Mouse (Mus musculus): ENCODE data around the gene Cyp1a2. TPM values are rescaled to one million over a fixed set of nuclear protein-coding genes. Genes with fewer than 3 reads are reported as not detected.

Gene Cyp1a2
- polyA plus RNA-seq, 1 experiment from 2014 or later, result not detected

DNA sequence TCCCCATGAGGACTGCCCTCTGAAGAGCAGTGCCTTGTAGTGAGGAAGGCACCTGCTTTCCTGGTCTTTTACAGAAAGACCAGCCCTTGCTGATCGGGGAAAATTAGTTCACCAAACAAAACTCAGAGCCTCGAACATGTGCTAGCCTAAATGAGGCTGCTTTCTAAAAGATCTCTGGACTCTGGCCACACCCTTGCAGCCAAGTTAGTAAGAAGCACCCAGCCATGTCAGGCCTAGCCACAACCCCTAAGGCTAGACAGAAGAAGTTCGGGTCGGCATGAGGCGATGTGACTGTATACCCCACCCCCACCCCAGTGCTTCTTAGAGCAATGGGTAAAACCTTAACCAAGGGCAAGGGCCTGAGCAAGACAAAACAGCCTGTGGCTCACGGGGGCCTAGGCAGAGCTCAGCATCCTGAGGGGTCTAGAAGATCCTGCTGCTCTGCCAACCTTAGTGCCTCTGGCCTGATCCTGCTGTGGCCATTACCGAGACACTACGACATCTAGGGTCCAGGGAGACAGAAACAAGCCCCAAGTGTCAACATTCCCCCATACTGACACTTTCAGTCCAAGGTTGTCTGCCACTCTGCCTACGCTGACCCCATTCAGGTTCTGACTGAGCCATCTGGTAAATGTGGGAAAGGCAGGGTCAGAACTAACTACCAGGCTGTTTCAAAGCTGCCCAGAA, 40.2 kb downstream of the Cyp1a2 start:
- Histone ChIP-seq H3K4me2 (peak overlapping the region; percentile 94), H3K27ac (replicated peaks) (no peak overlapping the region), H3K4me1 (replicated peaks) (peaks cover 63% of the 10 kb centered on the region), H3K36me3 (peaks cover 10% of the 10 kb centered on the region), H3K9ac (peak overlapping the region; percentile 100), H3K9me3 (no peaks in the 10 kb centered on the region), H3K27me3 (no peaks in the 10 kb centered on the region), H3K4me3 (peak overlapping the region; percentile 98)
- ATAC-seq (ENCODE audit: low read depth), result no peak
- WGBS, result 75% methylated on average over 9 of the region's 9 CpGs

DNA sequence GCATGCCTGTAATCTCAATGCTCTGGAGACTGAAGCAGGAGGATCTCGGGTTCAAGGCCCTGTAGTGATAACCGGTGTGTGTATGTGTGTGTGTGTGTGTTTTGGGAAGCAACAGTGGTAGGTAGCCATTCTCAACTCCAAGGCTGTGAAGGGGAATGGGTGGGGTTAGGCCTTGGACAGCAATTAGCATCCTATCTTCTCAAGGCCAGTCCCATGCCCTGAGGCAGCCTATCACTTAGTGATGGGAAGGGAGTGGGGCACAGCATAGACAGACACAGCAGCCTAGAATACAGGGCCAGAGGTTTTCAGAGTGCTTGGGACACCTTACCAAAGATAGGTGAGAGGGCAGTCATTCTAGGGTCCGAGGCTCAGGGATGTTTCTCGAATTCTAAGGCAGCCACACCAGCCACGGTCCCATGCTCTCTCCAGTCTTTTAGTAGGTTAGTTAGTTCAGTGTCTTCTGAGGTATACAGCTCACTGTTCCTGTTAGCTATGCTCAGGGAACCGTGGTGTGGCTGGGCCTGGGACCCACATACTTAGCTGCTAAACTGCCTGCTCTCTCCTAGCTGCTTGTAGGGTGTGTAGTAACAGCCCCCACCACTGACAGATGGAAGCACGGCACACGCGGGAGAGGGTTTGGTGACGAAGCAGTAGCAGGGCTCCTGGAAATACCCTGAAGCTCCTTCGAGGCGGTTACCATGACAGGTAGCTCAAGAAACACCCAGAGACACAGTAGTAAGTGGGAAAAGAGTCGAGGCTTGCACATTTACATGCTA, 41.5 kb downstream of the Cyp1a2 start:
- Histone ChIP-seq H3K36me3 (peaks cover 10% of the 10 kb centered on the region), H3K27ac (replicated peaks) (no peak overlapping the region), H3K9ac (no peak overlapping the region), H3K27me3 (no peaks in the 10 kb centered on the region), H3K4me2 (0 out of 2 replicates have a peak overlapping the region, but pooled peaks have one; percentile 42), H3K4me1 (replicated peaks) (peaks cover 76% of the 10 kb centered on the region), H3K4me3 (no peak overlapping the region), H3K9me3 (no peaks in the 10 kb centered on the region)
- 86% methylated on average over 13 of the region's 13 CpGs for WGBS
- no peak for ATAC-seq (ENCODE audit: low read depth)

DNA sequence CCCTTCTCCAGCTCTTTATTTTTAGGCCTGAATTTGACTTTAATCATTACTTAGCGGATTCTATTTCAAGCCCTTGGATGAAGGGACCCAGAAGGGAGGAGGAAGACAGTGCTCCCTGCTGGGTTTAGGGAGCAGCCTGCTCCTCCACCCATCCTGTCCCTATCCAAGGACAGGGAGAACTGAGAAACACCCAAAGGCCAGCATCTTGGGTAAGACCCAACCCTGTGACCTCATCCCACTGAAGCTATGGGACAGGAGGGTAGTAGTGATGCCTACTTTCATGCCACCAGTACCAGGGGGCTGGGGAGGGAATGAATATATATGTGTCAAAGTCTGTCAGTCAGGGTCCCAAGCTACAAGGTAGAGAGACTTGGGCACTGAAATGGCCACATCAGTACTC, 42.5 kb downstream of the Cyp1a2 start:
- ATAC-seq (ENCODE audit: low read depth), result no peak
- Histone ChIP-seq H3K4me3 (no peak overlapping the region), H3K27me3 (no peaks in the 10 kb centered on the region), H3K4me2 (peak overlapping the region; percentile 42), H3K27ac (replicated peaks) (peak overlapping the region; percentile 33; the same call in 1 of the 2 replicates), H3K36me3 (peaks cover 10% of the 10 kb centered on the region), H3K9ac (peak overlapping the region; percentile 62; the same call in 1 of the 2 replicates), H3K4me1 (replicated peaks) (peaks cover 78% of the 10 kb centered on the region), H3K9me3 (no peaks in the 10 kb centered on the region)
- 65% methylated on average over 1 of the region's 1 CpGs for WGBS

DNA sequence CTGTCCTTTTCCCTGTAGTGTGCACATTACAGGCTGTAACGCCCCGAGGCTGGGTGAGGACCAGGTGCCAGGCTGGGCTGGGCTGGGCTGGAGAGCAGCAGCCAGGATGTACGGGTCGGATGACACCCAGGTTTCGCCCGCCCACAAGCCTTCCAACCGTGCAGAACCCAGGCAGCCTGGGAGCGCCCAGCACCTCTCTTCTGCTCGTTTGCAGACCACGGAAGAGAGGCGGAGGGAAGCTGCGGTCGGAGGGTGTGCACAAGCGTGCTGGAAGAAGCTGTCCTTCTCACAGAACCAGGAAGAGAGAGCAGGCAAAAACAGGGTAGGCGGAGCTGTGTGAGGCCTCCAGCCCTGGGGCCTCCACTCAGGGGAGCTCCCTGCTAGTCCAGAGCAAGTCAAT, 43.1 kb downstream of the Cyp1a2 start:
- H3K4me3 ChIP-seq, result no peak overlapping the region
- peak overlapping the region; percentile 62 for H3K9ac ChIP-seq
- H3K4me1 ChIP-seq (replicated peaks), result peaks cover 78% of the 10 kb centered on the region
- H3K27me3 ChIP-seq, result no peaks in the 10 kb centered on the region
- WGBS, result 32% methylated on average over 15 of the region's 15 CpGs
- no peak for ATAC-seq (ENCODE audit: low read depth)
- no peaks in the 10 kb centered on the region for H3K9me3 ChIP-seq
- peak overlapping the region; percentile 42 for H3K4me2 ChIP-seq
- H3K27ac ChIP-seq (replicated peaks), result peak overlapping the region; percentile 57
- H3K36me3 ChIP-seq, result peaks cover 10% of the 10 kb centered on the region

DNA sequence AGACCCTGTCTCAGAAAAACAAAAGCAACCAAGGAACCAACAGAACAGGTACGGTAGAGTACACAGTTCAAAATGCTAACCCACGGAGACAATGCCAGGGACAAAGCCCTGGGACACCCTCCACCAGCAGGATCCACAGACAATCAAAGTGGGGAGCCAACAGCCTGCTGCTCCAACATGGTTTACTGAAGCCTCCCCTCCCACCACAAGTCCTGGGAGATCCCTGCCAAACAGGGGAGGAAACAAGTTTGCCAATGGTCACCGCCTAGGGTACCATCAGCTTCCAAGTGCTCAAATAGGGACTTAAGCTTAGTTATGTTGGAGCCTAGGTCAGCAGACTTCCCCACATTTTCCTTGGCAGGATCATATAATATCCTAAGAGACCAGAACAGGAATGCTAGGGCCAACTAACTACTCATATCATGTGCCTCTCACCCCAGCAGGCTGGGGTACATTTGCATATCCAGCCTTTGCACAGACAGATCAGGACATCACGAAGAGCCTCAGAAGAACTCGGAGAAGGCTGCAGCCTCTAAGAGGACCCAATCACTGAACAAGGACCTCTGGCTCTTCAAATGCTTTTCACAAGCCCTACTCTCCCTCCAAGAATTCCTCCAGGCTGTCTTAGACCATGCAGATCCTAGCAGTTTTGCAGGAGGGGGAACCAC, 43.7 kb downstream of the Cyp1a2 start:
- 72% methylated on average over 5 of the region's 5 CpGs for WGBS

DNA sequence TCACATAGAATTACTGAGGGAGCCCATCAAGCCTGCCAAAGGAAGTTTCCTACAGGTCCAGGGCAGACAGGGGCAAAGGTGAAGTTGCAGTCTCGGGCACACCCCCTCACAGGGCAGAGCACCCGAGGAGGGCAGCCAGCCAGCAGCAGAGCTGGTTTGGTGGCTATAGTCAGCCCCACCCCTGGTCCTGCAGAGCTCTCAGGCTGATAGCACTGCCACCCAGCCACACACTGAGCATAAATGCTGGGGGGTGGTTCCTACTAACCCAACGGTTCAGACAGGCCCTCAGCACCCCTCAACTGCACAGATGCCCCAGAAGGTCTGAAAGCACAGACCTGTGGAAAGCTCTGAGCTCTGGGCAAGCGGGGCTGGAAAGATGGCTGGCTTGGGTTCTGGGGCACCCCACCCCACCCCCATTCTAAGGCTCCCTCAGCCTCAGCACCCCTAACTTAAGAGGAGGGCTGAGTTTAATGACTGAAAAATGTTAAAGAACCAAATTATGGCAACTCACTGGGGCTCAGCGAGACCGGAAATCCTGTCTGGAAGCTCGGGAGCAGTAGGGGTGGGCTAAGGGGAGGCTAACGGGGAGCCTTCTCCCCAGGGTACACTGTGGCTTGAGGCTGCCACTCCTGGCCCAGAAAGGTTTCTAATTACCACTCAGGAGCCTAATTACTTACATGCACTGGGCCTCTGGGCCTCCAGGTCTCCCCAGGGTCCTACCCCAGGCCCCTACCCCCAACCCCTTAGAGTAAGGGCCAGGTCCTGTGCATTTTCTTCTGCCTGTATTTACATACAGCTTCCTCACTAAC, 44.6 kb downstream of the Cyp1a2 start:
- WGBS, result 40% methylated on average over 8 of the region's 8 CpGs
- H3K27ac ChIP-seq (replicated peaks), result peak overlapping the region; percentile 30
- peaks cover 10% of the 10 kb centered on the region for H3K36me3 ChIP-seq
- H3K9ac ChIP-seq, result peak overlapping the region; percentile 62
- H3K4me1 ChIP-seq (replicated peaks), result peaks cover 79% of the 10 kb centered on the region
- 0 out of 2 replicates have a peak, but pooled peaks have one; percentile 5 for ATAC-seq (ENCODE audit: low read depth)
- H3K27me3 ChIP-seq, result no peaks in the 10 kb centered on the region
- no peak overlapping the region for H3K4me3 ChIP-seq
- H3K9me3 ChIP-seq, result no peaks in the 10 kb centered on the region
- peak overlapping the region; percentile 42 for H3K4me2 ChIP-seq

More for the DNA sequence above, 43.7 kb downstream of the Cyp1a2 start:
- H3K4me3 ChIP-seq, result no peak overlapping the region
- no peaks in the 10 kb centered on the region for H3K27me3 ChIP-seq
- no peak for ATAC-seq (ENCODE audit: low read depth)
- no peaks in the 10 kb centered on the region for H3K9me3 ChIP-seq
- H3K9ac ChIP-seq, result peak overlapping the region; percentile 62
- H3K27ac ChIP-seq (replicated peaks), result peak overlapping the region; percentile 57; the same call in 1 of the 2 replicates
- H3K4me2 ChIP-seq, result peak overlapping the region; percentile 42
- H3K36me3 ChIP-seq, result peaks cover 10% of the 10 kb centered on the region
- H3K4me1 ChIP-seq (replicated peaks), result peaks cover 78% of the 10 kb centered on the region

DNA sequence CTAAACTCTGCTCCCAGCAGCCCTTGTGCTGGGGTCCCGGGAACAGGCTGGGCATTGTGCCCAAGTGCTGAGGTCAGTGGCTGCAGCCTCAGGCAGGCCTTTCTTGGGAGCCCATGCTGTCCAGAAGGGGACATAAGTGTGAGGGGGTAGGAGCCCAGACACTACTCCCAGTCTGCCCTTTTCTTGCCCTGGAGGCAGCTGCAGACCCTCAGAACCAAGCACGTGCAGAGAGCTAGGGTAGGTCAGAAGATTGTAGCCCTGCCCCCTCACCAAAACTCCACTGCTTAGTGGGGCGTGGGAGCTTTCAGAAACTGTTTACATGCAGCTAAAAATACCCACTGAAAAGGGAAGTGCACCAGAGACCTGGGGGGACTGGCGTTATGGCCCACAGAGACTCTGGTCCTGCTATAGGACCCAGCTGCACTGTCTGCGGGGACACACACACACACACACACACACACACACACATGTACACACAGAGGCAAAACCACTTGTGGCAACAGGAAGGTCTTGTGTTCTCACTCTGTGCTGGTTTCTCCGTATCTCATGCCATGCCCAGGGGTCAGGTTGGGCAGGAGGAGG, 45.7 kb downstream of the Cyp1a2 start:
- no peaks in the 10 kb centered on the region for H3K27me3 ChIP-seq
- 0 out of 2 replicates have a peak, but pooled peaks have one; percentile 33 for ATAC-seq (ENCODE audit: low read depth)
- H3K4me1 ChIP-seq (replicated peaks), result peaks cover 73% of the 10 kb centered on the region
- peaks cover 10% of the 10 kb centered on the region for H3K36me3 ChIP-seq
- H3K4me2 ChIP-seq, result peak overlapping the region; percentile 42
- no peaks in the 10 kb centered on the region for H3K9me3 ChIP-seq
- H3K4me3 ChIP-seq, result no peak overlapping the region
- H3K9ac ChIP-seq, result peak overlapping the region; percentile 62
- peak overlapping the region; percentile 30 for H3K27ac ChIP-seq (replicated peaks)
- WGBS, result 59% methylated on average over 6 of the region's 6 CpGs

DNA sequence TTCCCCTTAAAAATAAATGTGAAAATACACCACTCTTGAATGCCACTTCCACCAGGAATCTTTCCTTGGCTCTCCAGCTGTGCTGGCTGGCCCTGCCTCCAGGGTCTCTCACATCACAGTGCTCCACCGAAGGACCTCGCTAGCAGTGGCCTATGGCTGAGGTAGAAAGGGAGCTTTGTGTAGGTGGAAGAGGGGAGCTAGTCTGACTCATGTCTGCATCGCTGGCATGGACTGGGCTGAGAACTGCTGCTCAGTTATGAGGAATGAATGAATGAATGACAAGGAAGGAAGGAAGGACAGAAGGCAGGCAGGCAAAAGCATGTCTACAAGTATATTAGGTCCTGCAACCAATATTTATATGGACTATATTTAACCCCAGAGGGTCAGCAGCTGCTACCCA, 46.2 kb downstream of the Cyp1a2 start:
- H3K4me1 ChIP-seq (replicated peaks), result peaks cover 68% of the 10 kb centered on the region
- H3K9ac ChIP-seq, result 0 out of 2 replicates have a peak overlapping the region, but pooled peaks have one; percentile 62
- no peaks in the 10 kb centered on the region for H3K9me3 ChIP-seq
- H3K27me3 ChIP-seq, result no peaks in the 10 kb centered on the region
- H3K4me2 ChIP-seq, result peak overlapping the region; percentile 42; the same call in 1 of the 2 replicates
- H3K4me3 ChIP-seq, result no peak overlapping the region
- peaks cover 12% of the 10 kb centered on the region for H3K36me3 ChIP-seq
- peak overlapping the region; percentile 30 for H3K27ac ChIP-seq (replicated peaks)
- 61% methylated on average over 3 of the region's 3 CpGs for WGBS
- no peak for ATAC-seq (ENCODE audit: low read depth)

DNA sequence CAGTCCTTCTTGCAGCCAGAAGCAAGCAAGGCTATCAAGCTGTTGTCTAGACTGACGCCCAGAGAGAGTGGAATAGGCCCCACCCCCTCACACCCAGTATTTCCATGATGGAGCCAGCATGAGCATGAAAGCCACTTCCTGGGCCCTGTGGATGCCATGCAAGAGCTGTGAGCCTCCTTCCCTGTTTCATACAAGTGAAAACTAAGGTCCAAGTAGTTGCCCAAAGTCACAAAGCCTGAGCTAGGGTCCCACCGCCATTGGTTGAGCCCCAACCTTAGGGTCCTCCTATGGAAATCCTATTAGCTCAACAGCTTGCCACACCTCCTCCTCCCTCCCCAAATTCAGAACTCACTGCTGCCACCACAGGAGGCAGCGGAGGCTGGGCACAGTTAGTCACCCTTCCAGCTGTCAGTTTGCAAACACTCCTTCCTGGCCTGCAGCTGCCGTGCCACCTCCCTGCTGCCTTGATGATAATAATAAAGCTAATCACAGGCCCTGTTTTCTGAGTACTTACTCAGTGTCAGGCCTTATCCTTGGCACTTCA, 50.0 kb downstream of the Cyp1a2 start:
- H3K9ac ChIP-seq, result no peak overlapping the region
- H3K27ac ChIP-seq (replicated peaks), result no peak overlapping the region
- no peak for ATAC-seq (ENCODE audit: low read depth)
- peaks cover 31% of the 10 kb centered on the region for H3K4me1 ChIP-seq (replicated peaks)
- 52% methylated on average over 4 of the region's 4 CpGs for WGBS
- no peaks in the 10 kb centered on the region for H3K27me3 ChIP-seq
- H3K4me2 ChIP-seq, result no peak overlapping the region
- H3K4me3 ChIP-seq, result no peak overlapping the region
- H3K9me3 ChIP-seq, result no peaks in the 10 kb centered on the region
- peaks cover 38% of the 10 kb centered on the region for H3K36me3 ChIP-seq

DNA sequence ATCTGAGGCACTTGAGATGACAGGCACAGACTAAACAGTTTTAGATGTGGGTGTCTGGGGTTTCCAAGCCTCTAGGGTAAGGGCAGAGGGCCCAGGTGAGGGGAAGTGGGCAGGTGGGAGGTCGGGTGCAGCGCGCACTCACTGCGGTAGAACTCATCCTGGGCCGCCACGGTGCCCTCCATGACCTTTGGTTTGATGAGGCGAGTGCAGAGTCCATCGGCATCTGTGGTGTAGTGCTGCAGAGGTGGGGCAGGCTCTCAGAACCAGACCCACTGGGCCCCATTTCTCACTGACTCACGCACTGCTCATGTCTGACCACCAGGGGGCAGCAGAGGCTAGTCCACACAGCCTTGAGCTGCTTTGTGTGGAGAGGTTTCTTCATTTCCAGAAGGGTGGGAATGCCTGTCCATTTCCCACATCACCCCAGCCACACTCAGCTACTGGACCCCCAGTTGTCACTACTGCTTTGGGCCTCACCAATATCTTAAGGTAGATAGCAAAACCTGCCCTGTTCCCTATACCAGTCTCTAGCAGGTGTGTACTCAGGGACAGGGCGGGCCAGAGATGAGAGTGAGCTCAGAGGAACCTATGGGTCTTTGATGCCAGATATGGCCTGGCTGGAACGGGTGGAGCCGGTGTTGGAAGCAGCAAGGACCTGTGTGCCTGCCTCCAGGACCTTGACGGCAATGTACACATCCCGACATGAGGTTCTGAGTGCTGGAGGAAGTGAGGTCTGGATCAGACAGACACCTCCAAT, 54.2 kb downstream of the Cyp1a2 start:
- Histone ChIP-seq H3K4me1 (replicated peaks) (peaks cover 10% of the 10 kb centered on the region), H3K4me3 (no peak overlapping the region), H3K27me3 (no peaks in the 10 kb centered on the region), H3K9me3 (no peaks in the 10 kb centered on the region), H3K9ac (no peak overlapping the region), H3K36me3 (peaks cover 80% of the 10 kb centered on the region), H3K27ac (replicated peaks) (peak overlapping the region; percentile 35; the same call in 1 of the 2 replicates), H3K4me2 (no peak overlapping the region)
- peak; percentile 48 for ATAC-seq (ENCODE audit: low read depth)
- 72% methylated on average over 14 of the region's 14 CpGs for WGBS

Measured in neural tube, embryonic 13.5 days (tissue).